ENCODE assay signal across 24 mouse cellular contexts in the genomic region with DNA sequence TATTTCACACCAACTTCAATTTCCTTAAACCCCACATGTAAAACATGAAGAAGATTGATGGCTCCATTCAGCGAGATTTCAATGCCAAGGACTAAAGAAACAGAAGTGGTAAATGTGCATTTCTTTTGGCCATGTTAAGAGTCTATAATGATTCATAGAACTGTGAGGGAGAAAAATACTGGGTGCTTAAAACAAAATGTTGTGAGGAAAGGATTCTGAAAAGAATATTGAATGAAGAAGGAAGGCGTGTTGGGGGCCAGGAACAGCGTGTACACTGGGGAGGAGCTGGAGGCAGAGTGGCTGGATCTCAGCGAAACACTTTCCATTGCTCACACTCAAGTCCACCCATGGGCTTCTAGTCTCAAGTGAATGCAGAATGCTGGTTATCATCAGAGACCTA.
"Had no signal": no experiment of that assay in that cellular context is flagged by ENCODE, and none has a peak within 500 bp of the region (broad histone marks: within the 10 kb centered on the region; RNA-seq: fewer than 3 reads in every experiment).

No protein-coding gene starts in this region.

- ATAC-seq: liver, postnatal 0 days; lung, postnatal 0 days had no signal

- H3K36me3 ChIP-seq: limb, embryonic 12.5 days; limb, embryonic 15.5 days; midbrain, embryonic 10.5 days; neural tube, embryonic 12.5 days; neural tube, embryonic 15.5 days had no signal

- H3K4me3 ChIP-seq: limb, embryonic 12.5 days; limb, embryonic 15.5 days; megakaryocyte, embryonic 14.5 days; midbrain, embryonic 10.5 days; neural tube, embryonic 12.5 days; neural tube, embryonic 15.5 days had no signal

- H3K4me1 ChIP-seq: limb, embryonic 12.5 days; limb, embryonic 15.5 days; megakaryocyte, embryonic 14.5 days; midbrain, embryonic 10.5 days; neural tube, embryonic 12.5 days; neural tube, embryonic 15.5 days had no signal

- H3K4me2 ChIP-seq: limb, embryonic 12.5 days; limb, embryonic 15.5 days; liver, embryonic 11.5 days; lung, embryonic 14.5 days; neural tube, embryonic 12.5 days; neural tube, embryonic 15.5 days had no signal

- H3K9ac ChIP-seq: limb, embryonic 12.5 days; limb, embryonic 15.5 days; liver, embryonic 14.5 days; liver, postnatal 0 days; lung, embryonic 14.5 days; neural tube, embryonic 12.5 days; neural tube, embryonic 15.5 days had no signal

- DNase-seq: kidney, adult 18-20 months; kidney, adult 9 months; kidney, postnatal 36 days; left cerebral cortex, postnatal 4 days; liver, postnatal 0 days; lung, embryonic 14.5 days; lung, postnatal 36 days; midbrain, embryonic 14.5 days; right cerebral cortex, adult 18-20 months; right cerebral cortex, postnatal 14 days; right cerebral cortex, postnatal 4 days; thymus, adult 2 months; thymus, postnatal 25 days had no signal

- H3K9me3 ChIP-seq: limb, embryonic 12.5 days; limb, embryonic 15.5 days; megakaryocyte, embryonic 14.5 days; midbrain, embryonic 10.5 days; neural tube, embryonic 12.5 days; neural tube, embryonic 15.5 days had no signal

- H3K27ac ChIP-seq: kidney, postnatal 0 days; limb, embryonic 12.5 days; limb, embryonic 15.5 days; liver, embryonic 14.5 days; midbrain, embryonic 10.5 days; neural tube, embryonic 12.5 days; neural tube, embryonic 15.5 days; stomach, postnatal 0 days had no signal

- H3K27me3 ChIP-seq: limb, embryonic 12.5 days; limb, embryonic 15.5 days; megakaryocyte, embryonic 14.5 days; neural tube, embryonic 12.5 days; neural tube, embryonic 15.5 days had no signal
